Mouse (Mus musculus) v-Abl transformed pro-B cells (cell line): ENCODE results near the gene Fbxo22.

Source experiments
- in situ Hi-C, 2 experiments: fragments of 400-800 bp; cut with MboI; formaldehyde crosslinking; loops; one replicate each; pipeline ENCODE4 v1.15.1; 2025; ENCODE audit not compliant: unreplicated experiment in 2 of 2

Gene Fbxo22

GRCm38 (mm10) chr9:55208790-55209481 lies at the start of gene Fbxo22:
Fbxo22 (plus strand) TSS chr9:55208925.
- in situ Hi-C loops: loop anchor here in 1 of 2 experiments (5.0 kb wide), 1 partner anchor 52 kb away; no protein-coding TSS in a partner anchor

GRCm38 (mm10) chr9:55170655-55171412 lies 37.9 kb upstream of the Fbxo22 start:
- in situ Hi-C loops: no loop called here

- in situ Hi-C loops: no loop called here
These were observed 36.5 kb upstream of the Fbxo22 start for GRCm38 (mm10) chr9:55172195-55172685.

- in situ Hi-C loops: no loop called here
These were observed 34.5 kb upstream of the Fbxo22 start for GRCm38 (mm10) chr9:55174235-55174634.

- in situ Hi-C loops: no loop called here
These were observed 12.8 kb upstream of the Fbxo22 start for GRCm38 (mm10) chr9:55195876-55196275.

GRCm38 (mm10) chr9:55198260-55198659 lies 10.5 kb upstream of the Fbxo22 start:
- in situ Hi-C loops: no loop called here

GRCm38 (mm10) chr9:55199348-55199747 lies 9.4 kb upstream of the Fbxo22 start:
- in situ Hi-C loops: no loop called here

GRCm38 (mm10) chr9:55208458-55208789 lies 301 bp upstream of the Fbxo22 start:
- in situ Hi-C loops: loop anchor here in 1 of 2 experiments (5.0 kb wide), 1 partner anchor 51 kb away; no protein-coding TSS in a partner anchor

- in situ Hi-C loops: no loop called here
These were observed 2.9 kb downstream of the Fbxo22 start for GRCm38 (mm10) chr9:55211611-55212010.

- in situ Hi-C loops: no loop called here
These were observed 4.7 kb downstream of the Fbxo22 start for GRCm38 (mm10) chr9:55213396-55213795.

GRCm38 (mm10) chr9:55215056-55215455 lies 6.3 kb downstream of the Fbxo22 start:
- in situ Hi-C loops: no loop called here

GRCm38 (mm10) chr9:55215648-55216047 lies 6.9 kb downstream of the Fbxo22 start:
- in situ Hi-C loops: no loop called here

GRCm38 (mm10) chr9:55216078-55216477 lies 7.4 kb downstream of the Fbxo22 start:
- in situ Hi-C loops: no loop called here

- in situ Hi-C loops: no loop called here
These were observed 8.7 kb downstream of the Fbxo22 start for GRCm38 (mm10) chr9:55217381-55217780.

- in situ Hi-C loops: no loop called here
These were observed 16.5 kb downstream of the Fbxo22 start for GRCm38 (mm10) chr9:55225165-55225737.

- in situ Hi-C loops: no loop called here
These were observed 17.5 kb downstream of the Fbxo22 start for GRCm38 (mm10) chr9:55226251-55226650.

- in situ Hi-C loops: no loop called here
These were observed 19.4 kb downstream of the Fbxo22 start for GRCm38 (mm10) chr9:55228149-55228548.

- in situ Hi-C loops: no loop called here
These were observed 20.3 kb downstream of the Fbxo22 start for GRCm38 (mm10) chr9:55229010-55229409.

GRCm38 (mm10) chr9:55231544-55231943 lies 22.8 kb downstream of the Fbxo22 start:
- in situ Hi-C loops: no loop called here

GRCm38 (mm10) chr9:55232110-55232509 lies 23.4 kb downstream of the Fbxo22 start:
- in situ Hi-C loops: no loop called here

- in situ Hi-C loops: no loop called here
These were observed 23.9 kb downstream of the Fbxo22 start for GRCm38 (mm10) chr9:55232586-55232985.
